Mouse (Mus musculus) bone marrow macrophage, adult 2 months (primary cell): ENCODE results near the gene Fam213a. TPM values are rescaled to one million over a fixed set of nuclear protein-coding genes. Genes with fewer than 3 reads are reported as not detected.

Experiments
- H3K27ac ChIP-seq: 2 replicates; pipeline ENCODE4 v1.5.1; 2012; ENCODE audit warnings: low read depth, low read length; ENCODE audit not compliant: insufficient read depth
- H3K4me1 ChIP-seq: 2 replicates; pipeline ENCODE4 v1.6.1; 2012; ENCODE audit warnings: low read length; ENCODE audit not compliant: control insufficient read depth, insufficient read depth
- H3K4me3 ChIP-seq: 2 replicates; pipeline ENCODE4 v1.5.1; 2012; ENCODE audit warnings: mild to moderate bottlenecking, low read length, moderate library complexity; ENCODE audit not compliant: insufficient read depth
- CTCF ChIP-seq: IDR thresholded peaks from 2 replicates; pipeline ENCODE4 v1.5.1; 2012; ENCODE audit warnings: low read depth, mild to moderate bottlenecking, low read length, moderate library complexity
- POLR2A ChIP-seq: IDR thresholded peaks from 2 replicates; pipeline ENCODE4 v1.6.1; 2012; ENCODE audit warnings: mild to moderate bottlenecking, low read depth, low read length, borderline replicate concordance
- polyA plus RNA-seq: library from polyadenylated mRNA; stranded (reverse); fragments of >200 nt; gene quantifications from 2 replicates; pipeline ENCODE4 v1.2.4, GENCODE M21; 2012; ENCODE audit not compliant: missing spikeins, insufficient read depth, insufficient read length

Fam213a gene
- polyA plus RNA-seq, 1 experiment = 29.1 TPM

DNA sequence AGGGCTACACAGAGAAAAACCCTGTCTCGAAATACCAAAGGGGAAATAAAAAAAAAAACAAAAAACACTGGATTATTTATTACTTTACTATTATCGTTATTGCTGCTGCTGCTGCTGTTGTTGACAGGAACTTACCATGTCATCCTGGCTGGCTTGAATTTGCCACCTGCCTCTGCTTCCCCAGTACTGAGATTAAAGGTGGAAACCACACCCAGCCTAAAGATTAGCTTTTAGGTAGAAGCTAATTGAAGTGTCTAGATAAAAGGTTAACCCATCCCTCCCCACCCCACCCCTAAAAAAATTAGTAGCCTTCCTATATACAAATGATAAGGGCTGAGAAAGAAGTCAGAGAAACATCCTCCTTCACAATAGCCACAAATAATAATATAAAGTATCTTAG lies 69.8 kb downstream of the Fam213a start:
- H3K4me3 ChIP-seq = no peak overlapping the region
- TF ChIP-seq POLR2A = no peak
- no peak for TF ChIP-seq CTCF
- H3K4me1 ChIP-seq = peaks cover 24% of the 10 kb centered on the region
- no peak overlapping the region for H3K27ac ChIP-seq

Other genes with a start within 250 kb of the Fam213a start
- 0.40 TPM in 1 of 2 replicates, not detected in the other for gene Sh2d4b, start 120.5 kb downstream of the Fam213a start, polyA plus RNA-seq
- 71.8 and 88.3 TPM in 2 replicates for gene Tspan14, start 47.0 kb downstream of the Fam213a start, polyA plus RNA-seq
- not detected in 2 replicates for gene Dydc2, start 55.4 kb upstream of the Fam213a start, polyA plus RNA-seq
- not detected in 2 replicates for gene Dydc1, start 59.1 kb upstream of the Fam213a start, polyA plus RNA-seq
- not detected in 2 replicates for gene Mat1a, start 91.2 kb upstream of the Fam213a start, polyA plus RNA-seq
- not detected in 2 replicates for gene Sftpa1, start 118.0 kb upstream of the Fam213a start, polyA plus RNA-seq
- not detected in 2 replicates for gene Mbl1, start 137.7 kb upstream of the Fam213a start, polyA plus RNA-seq
- not detected in 2 replicates for gene Sftpd, start 171.4 kb upstream of the Fam213a start, polyA plus RNA-seq